Mouse (Mus musculus) right cerebral cortex, adult 18-20 months (tissue): ENCODE results near the gene Micall1.
A peak's percentile ranks its signal among the peaks of the same experiment; 100 is the strongest.

Experiments
- DNase-seq: peaks from one replicate; pipeline ENCODE4 v3.0.0; 2022; ENCODE audit warnings: mixed read lengths

The Micall1 gene

DNA sequence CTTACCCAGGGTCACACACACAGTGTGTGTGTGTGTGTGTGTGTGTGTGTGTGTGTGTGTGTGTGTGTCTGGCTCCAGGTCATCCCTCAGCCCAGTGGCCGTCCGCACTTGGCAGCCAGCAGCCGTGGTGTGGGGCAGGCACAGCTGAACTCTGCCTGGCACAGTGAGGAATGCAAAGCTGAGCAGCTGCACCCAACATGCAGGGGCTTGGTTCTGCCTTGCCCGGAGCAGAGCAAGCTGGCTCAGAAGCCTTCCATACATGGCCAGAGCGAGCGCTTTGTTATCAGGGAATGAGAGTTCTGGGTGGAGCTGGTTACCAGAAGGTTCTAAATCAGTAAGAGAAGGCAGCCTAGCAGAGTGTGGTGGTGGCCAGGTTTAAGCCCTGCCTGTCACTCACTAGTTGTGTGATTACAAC, 11.1 kb upstream of the Micall1 start:
- DNase-seq: peak; percentile 60

- no peak for DNase-seq
These were observed 10.5 kb upstream of the Micall1 start for GRCm38 (mm10) chr15:79098220-79098619.

DNA sequence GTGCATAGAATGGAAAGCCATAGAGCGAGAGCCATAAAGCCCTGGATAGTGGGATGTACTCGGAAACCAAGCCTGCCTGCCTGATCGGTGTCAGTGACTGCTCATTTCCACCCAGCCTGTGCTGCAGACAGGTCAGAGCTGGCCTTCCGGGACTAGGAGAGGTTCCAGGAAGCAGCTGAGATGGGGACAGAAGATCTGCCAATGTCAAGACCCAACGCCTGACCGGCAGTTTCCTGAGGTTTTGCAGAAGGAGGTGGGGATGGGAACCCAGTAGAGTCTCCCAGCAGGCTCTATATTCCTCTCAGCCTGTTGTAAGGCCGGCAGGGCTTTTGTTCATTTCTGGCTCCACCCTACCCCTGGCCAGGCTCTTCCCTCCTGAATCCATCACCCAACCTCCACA, 9.8 kb upstream of the Micall1 start:
- DNase-seq: no peak

DNA sequence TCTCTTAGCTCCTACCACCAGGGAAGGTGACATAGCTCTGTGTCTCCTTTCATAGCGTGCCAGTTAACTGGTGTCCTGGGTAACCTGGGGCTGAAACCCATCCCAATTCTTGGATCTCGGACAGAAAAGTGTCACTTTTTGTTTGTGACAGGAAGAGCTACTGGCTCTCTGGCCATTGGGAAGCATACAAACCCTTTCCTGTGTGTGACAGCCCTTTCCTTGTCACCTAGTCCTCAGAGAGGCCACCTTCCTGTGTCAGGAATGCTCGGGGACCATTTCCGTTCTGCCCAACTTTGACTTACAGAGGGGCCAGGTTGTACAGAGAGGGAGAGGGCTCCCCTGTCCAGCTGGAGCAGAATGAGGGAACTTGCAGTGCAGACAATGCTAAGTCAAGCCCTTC, 9.2 kb upstream of the Micall1 start:
- DNase-seq: no peak

GRCm38 (mm10) chr15:79100391-79100790, 8.3 kb upstream of the Micall1 start:
- DNase-seq: no peak

- no peak for DNase-seq
These were observed 7.2 kb upstream of the Micall1 start for GRCm38 (mm10) chr15:79101531-79101930.

DNA sequence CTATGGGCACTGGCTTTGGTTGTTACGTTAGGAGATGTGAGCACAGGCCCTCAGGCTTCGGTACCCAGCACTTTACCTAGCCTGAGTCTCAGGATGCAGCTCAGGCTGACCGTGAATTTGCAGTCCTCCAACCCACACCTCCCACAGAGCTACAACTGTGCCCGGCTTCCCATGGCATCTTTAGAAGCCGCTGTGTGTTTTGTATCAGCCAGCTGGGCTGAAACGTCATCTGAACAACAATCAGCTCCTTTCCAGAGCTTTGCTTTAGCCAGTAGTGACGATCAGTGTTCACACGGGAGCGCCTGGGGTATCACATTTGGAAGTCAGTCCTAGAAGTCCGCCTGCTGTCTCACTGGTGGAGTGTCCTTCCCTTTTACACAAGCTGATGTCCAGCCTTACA, 5.4 kb upstream of the Micall1 start:
- DNase-seq: peak; percentile 26

- no peak for DNase-seq
These were observed 2.9 kb upstream of the Micall1 start for GRCm38 (mm10) chr15:79105804-79106203.

DNA sequence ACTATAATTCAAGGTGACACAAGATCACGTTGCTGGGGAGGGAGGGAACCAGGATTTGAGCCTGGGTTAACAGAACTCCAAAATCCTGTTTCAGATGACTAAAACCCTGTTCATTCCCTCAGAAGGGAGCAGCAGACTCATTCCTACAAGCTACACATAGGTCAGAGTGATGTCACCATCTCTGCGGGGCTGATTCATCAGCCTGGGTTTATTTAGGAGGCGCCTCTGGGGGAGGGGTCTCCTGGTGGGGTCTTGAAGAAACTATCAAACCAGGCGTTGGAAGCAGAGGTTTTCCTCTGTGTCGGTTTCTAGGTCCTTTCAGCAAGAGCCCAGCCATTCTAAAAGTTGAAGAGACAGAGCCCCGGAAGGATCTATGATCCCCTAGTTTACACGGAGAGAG, 732 bp upstream of the Micall1 start:
- DNase-seq: no peak

- peak; percentile 23 for DNase-seq
These were observed 730 bp downstream of the Micall1 start for GRCm38 (mm10) chr15:79109321-79109934.

DNA sequence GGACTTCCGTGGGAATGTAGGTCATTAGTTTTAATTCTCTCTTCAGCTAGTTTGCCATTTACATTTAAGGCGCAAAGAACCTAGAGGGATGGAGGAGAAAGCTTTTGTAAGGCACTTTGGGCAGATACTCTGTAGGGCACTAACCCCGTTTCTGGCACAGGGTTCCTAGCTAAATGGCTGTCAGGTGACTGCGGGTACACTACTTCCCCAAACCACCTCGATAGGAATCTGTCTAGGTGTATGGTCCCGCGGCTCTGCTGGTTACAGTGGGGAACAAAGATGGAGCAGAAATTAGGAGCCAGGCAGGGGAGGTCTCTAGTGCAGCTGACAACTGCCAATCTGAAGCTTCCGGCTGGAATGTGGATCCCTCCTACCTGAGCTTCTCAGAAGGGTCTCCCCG, 1.3 kb downstream of the Micall1 start:
- no peak for DNase-seq

GRCm38 (mm10) chr15:79110528-79110927, 1.8 kb downstream of the Micall1 start:
- no peak for DNase-seq

DNA sequence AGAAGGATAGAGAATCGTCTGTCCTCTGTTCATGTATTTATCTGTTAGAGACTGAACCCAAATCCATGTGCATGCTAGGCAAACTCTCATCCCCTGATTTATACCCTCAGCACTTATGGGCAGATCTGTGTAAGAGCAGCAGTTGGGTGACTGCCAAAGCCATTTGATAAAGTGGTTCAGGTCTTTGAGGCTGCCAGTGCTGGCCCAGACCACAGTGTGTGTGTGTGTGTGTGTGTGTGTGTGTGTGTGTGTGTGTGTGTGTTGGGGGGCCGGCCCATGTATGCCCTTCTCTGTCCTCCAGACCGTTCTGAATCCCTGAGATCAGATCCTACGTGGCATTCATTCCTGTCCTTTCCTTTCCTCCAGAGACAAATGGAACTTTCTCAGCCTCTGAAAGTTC, 3.1 kb downstream of the Micall1 start:
- no peak for DNase-seq

GRCm38 (mm10) chr15:79115276-79115675, 6.6 kb downstream of the Micall1 start:
- no peak for DNase-seq

- DNase-seq: no peak
These were observed 10.8 kb downstream of the Micall1 start for GRCm38 (mm10) chr15:79119491-79119890.

DNA sequence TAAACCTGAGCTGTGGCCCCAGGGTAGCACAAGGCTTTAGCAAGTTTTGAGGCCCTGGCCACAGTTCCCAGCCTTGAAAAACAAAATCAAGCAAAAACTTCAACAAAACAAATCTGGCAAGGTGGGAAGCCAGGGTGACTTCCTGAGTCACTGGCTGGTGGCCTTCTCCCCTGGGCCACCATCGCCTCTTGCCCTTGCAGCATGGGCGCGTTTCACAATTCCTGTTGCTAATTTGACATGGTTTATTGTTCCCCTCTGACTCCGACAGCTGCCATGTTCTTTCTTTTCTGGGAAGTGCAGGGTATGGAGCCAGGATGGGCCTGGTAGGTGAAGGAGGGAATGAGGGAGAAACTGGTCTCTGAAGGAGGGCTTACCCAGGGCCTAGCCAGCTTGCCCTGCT, 13.4 kb downstream of the Micall1 start:
- no peak for DNase-seq

DNA sequence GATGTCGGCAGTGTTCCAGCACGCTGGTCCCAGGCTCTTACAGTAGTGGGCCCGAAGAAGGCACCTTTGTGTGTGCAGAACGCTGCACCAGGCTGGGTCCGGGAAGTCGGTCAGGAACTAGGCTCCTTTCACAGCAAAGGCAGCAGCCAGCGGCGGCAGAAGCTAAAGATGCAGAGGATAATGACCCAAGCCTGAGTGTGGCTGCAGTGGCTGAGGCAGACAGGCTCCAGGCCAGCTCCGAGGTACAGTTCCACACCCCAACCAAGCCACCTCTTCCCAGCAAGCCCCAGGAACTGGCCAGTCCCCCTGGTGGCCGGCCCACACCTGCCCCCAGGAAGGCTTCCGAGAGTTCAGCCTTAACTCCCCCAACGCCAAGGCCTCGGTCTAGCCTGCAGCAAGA, 13.8 kb downstream of the Micall1 start:
- no peak for DNase-seq

DNA sequence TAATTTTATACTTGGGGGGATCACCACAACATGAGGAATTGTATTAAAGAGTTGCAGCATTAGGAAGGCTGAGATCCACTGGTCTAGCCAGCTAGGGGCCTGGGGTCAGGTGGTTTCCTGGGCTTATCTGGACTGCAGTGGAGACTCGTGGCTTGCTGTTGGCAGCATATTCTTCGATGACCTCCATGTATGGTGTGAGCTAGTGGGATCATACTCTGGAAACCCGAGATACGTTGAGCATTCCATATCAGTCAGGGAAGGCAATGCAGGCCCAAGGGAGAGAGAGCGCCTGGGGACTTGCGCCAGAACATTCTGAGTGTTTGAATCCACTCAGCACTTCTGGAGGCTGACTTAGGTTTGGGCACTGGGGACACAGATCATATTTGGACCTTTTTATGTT, 15.1 kb downstream of the Micall1 start:
- DNase-seq: no peak

DNA sequence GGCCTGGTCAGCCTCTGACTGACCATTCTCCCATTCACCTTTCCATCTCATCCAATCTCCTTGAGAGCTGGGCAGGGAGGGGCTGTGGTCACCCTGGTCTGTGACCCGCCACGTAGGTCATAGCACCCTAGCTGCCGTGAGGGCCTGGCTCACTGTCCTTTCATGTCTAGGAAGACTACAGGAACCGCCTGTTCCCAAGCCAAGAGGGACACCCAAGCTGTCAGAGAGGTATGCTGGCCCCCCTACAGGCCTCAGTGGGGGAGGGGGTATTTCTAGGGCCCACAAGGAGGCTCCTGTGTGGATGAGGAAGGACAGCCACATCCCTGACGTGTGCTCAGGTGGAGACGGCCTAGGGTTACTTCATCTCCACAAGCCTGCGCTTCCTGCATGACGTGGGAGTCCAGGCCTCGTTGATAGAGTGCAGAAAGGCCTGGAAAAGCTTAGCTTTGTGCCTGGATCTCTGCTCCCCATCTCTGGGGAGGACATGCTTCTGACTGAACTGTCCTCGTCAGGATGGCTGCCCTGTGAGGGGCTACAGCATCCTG, 15.7 kb downstream of the Micall1 start:
- no peak for DNase-seq

DNA sequence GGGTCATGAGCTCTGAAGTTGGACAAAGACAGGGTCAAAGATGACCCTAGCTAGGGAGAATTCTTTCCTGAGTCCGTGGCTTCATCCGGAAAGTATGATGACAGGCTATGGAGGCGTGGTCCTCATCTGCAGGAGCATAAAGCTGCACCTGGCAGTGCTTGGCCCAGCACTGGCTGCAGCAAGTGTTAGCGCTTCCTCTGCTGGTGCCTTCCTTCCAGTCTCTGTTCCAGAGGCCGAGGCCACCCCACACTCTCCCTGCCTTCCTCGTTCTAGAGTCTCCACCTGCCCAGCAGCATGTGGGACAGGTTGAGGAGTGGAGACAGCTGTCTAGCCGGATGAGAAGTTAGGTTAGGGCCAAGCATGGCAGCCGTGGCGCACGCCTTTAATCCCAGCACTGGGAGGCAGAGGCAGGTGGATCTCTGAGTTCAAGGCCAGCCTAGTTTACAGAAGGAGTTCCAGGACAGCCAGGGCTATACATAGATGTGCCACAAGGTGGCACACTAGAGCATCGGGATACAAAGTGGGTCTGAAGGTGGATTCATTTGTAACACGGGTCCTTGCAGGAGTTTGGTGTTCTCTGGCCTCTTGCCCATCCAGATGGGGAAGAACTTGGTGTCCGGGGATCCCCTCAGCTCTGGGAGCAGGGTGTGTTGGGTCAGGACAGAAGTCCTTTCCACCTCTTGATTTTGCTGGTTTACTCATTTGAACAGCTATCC, 17.7 kb downstream of the Micall1 start:
- DNase-seq: no peak

DNA sequence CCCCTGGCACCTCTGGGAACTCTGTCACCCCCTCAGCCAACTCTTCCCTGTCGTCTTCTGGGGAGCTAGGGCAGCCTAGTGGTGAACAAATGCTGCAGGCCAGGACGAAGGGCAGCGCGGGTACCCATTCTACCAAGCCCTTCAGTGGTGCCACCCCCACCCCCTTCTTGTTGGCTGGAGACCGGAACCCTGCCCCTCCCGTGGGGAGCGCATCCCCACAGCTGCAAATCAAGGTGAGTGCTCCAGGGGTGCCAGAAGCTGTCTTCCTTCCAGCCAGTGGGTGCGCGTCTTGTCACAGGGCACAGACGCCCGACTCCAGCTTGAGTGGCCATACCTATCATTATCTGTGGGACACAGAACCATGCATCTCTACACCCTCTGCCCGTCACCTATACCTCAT, 18.4 kb downstream of the Micall1 start:
- no peak for DNase-seq

GRCm38 (mm10) chr15:79128208-79128607, 19.5 kb downstream of the Micall1 start:
- DNase-seq: no peak

DNA sequence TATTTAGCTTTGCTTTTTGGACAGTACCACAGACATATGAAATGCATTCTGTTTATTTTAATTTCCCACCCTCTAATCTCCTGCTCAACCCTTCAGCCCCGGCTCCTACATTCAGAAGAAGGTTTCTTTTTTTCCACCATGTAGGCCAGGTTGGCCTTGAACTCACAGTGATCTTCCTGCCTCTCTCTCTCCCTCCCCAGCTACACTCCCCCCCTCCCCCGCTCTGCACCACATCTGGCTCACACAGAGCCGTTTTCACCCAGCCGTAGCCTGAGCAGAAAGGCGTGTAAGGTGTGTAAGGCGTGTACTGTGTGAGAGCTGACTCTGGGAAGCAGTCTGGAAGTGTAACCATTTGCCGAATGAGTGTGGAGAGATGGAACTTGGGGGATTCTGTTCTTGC, 20.6 kb downstream of the Micall1 start:
- DNase-seq: no peak

DNA sequence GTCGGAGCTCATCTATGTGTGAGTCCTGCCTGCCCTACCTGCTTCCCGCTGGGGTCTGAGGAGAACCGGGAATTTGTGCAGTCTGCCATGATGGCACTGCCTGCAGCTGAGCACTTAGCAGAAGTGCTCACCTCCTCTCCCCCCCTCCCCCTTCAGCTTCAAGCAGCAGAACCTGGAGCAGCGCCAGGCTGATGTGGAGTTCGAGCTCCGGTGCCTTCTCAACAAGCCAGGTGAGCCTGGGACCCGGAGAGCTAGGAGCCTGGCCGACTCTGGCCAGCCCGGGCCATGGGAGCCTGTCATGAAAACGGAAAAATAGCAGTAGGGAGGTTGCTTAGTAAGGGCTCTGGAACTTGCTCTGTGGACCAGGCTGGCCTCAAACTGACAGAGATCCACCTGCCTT, 22.1 kb downstream of the Micall1 start:
- DNase-seq: no peak

GRCm38 (mm10) chr15:79131442-79131841, 22.7 kb downstream of the Micall1 start:
- no peak for DNase-seq
